Mouse (Mus musculus) C2C12 (cell line): ENCODE measurements around the gene Lamb2. TPM values are rescaled to one million over a fixed set of nuclear protein-coding genes. Genes with fewer than 3 reads are reported as not detected.
A peak's percentile ranks its signal among the peaks of the same experiment; 100 is the strongest.

Experiments
- H3K27me3 ChIP-seq: one replicate; pipeline ENCODE4 v1.6.1; 2011; ENCODE audit not compliant: control insufficient read depth, insufficient read depth, insufficient read length
- H3K36me3 ChIP-seq: one replicate; pipeline ENCODE4 v1.6.1; 2011; ENCODE audit not compliant: control insufficient read depth, insufficient read depth
- H3K4me3 ChIP-seq: one replicate; pipeline ENCODE4 v1.5.1; 2011; ENCODE audit warnings: mild to moderate bottlenecking, control low read depth; ENCODE audit not compliant: poor library complexity, insufficient read depth, severe bottlenecking
- H3K79me2 ChIP-seq: one replicate; pipeline ENCODE4 v1.6.1; 2011; ENCODE audit not compliant: control insufficient read depth, insufficient read depth
- H3K79me3 ChIP-seq: one replicate; pipeline ENCODE4 v1.6.1; 2011; ENCODE audit warnings: low read depth, control low read depth
- H3ac ChIP-seq: one replicate; pipeline ENCODE3; 2011; ENCODE audit warnings: low read depth; ENCODE audit not compliant: control insufficient read depth, insufficient read length
- CEBPB ChIP-seq: IDR thresholded peaks from one replicate; pipeline ENCODE4 v1.6.1; 2011; ENCODE audit warnings: low read depth, mild to moderate bottlenecking, control low read depth, moderate library complexity
- CTCF ChIP-seq: IDR thresholded peaks from one replicate; pipeline ENCODE4 v1.5.1; 2011; ENCODE audit not compliant: control insufficient read depth, insufficient read depth, insufficient read length
- FOSL1 ChIP-seq: IDR thresholded peaks from one replicate; pipeline ENCODE4 v1.8.0; 2011; ENCODE audit warnings: mild to moderate bottlenecking, low read length; ENCODE audit not compliant: poor library complexity, insufficient read depth, severe bottlenecking
- MAX ChIP-seq: IDR thresholded peaks from one replicate; pipeline ENCODE4 v1.6.1; 2011; ENCODE audit warnings: mild to moderate bottlenecking, control low read depth
- MYOD1 ChIP-seq: IDR thresholded peaks from one replicate; pipeline ENCODE4 v1.6.1; 2011; ENCODE audit warnings: low read depth; ENCODE audit not compliant: control insufficient read depth, insufficient read length
- MYOG ChIP-seq: IDR thresholded peaks from one replicate; pipeline ENCODE4 v1.6.1; 2011; ENCODE audit not compliant: control insufficient read depth, insufficient read length; ENCODE audit errors: extremely low read depth
- USF1 ChIP-seq: IDR thresholded peaks from one replicate; pipeline ENCODE4 v1.6.1; 2011; ENCODE audit warnings: low read depth, mild to moderate bottlenecking, control low read depth, moderate library complexity
- polyA plus RNA-seq: library from polyadenylated mRNA; unstranded; fragments of >200 nt; fragmentation: generic; extraction: Trizol; gene quantifications from one replicate; pipeline ENCODE4 v1.2.1, GENCODE M21; 2012; ENCODE audit warnings: missing spikeins

Gene Lamb2
- polyA plus RNA-seq, 1 experiment, result 36.3 TPM

DNA sequence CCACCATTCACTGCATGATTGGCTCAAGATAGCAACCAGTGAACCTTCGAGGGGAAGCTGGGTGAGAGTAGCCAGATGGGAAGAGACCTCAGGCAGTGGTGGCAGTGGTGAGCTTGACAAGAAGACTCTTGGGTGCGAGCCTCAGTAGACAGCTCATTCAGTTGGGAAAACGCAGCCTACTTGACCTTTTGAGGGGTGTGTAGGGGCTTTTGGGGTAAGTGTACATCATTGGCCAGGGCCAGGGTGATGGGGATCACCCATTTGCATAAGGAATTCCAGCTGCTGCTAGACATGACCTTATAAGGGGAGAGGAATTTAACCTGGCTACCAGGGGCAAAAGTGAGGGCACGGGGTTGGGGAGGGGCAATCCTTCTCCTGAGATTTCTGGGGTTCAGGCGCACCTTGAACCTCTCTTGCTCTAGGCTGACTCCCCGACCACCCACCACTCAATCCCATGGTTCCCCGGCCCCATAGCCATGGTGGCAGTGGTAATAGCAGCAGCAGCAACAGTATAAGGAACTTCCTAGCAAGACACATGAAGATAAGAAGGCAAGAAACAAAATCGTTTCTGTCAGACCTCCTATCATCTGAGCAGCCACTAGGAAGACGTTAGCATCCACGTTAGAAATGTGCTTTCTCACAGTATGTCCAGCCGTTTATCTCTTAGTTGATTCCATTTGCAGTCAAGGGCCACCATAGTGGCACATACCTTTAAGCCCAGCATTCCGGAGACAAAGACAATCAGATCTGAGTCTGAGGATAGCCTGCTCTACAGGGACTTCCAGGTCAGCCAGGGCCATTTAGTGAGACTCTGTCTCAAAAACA lies 23.6 kb upstream of the Lamb2 start:
- H3K79me2 ChIP-seq, result peaks cover 5% of the 10 kb centered on the region
- no peak for TF ChIP-seq CTCF
- no peak for TF ChIP-seq USF1
- TF ChIP-seq MYOG, result no peak
- TF ChIP-seq CEBPB, result no peak
- TF ChIP-seq MAX, result no peak
- no peak for TF ChIP-seq FOSL1
- TF ChIP-seq MYOD1, result no peak
- no peak overlapping the region for H3ac ChIP-seq
- H3K79me3 ChIP-seq, result peaks cover 4% of the 10 kb centered on the region
- no peak overlapping the region for H3K4me3 ChIP-seq
- no peaks in the 10 kb centered on the region for H3K36me3 ChIP-seq
- no peaks in the 10 kb centered on the region for H3K27me3 ChIP-seq

DNA sequence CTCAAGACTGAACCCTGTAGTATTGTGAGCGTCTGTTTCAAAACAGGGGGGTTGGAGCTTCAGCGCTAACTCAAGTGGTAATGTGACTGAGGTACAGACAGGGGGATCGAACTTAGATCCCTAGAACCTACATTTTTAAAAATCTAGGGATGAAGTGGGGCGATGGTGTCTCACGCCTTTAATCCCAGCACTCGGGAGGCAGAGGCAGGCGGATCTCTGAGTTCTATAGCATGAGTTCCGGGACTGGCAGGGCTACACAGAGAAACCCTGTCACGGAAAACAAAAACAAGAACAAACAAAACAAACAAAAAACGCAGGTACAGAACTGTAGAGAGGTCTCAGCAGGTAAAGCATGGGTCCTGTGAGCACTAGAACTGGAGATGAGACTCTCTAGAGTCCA lies 22.6 kb upstream of the Lamb2 start:
- Histone ChIP-seq H3ac (no peak overlapping the region), H3K79me2 (peaks cover 15% of the 10 kb centered on the region), H3K79me3 (peaks cover 13% of the 10 kb centered on the region), H3K27me3 (no peaks in the 10 kb centered on the region), H3K36me3 (no peaks in the 10 kb centered on the region), H3K4me3 (no peak overlapping the region)
- TF ChIP-seq MYOG (no peak), MYOD1 (no peak), CTCF (no peak), USF1 (no peak), CEBPB (no peak), MAX (no peak), FOSL1 (no peak)

- peaks cover 39% of the 10 kb centered on the region for H3K79me2 ChIP-seq
- TF ChIP-seq MYOD1 (no peak), MAX (no peak), MYOG (no peak), CTCF (no peak), USF1 (no peak), FOSL1 (no peak), CEBPB (no peak)
- H3ac ChIP-seq, result no peak overlapping the region
- H3K4me3 ChIP-seq, result peak overlapping the region; percentile 92
- peaks cover 18% of the 10 kb centered on the region for H3K79me3 ChIP-seq
- peaks cover 12% of the 10 kb centered on the region for H3K36me3 ChIP-seq
- H3K27me3 ChIP-seq, result no peaks in the 10 kb centered on the region
Measured at GRCm38 (mm10) chr9:108459939-108460318, 19.6 kb upstream of the Lamb2 start.

DNA sequence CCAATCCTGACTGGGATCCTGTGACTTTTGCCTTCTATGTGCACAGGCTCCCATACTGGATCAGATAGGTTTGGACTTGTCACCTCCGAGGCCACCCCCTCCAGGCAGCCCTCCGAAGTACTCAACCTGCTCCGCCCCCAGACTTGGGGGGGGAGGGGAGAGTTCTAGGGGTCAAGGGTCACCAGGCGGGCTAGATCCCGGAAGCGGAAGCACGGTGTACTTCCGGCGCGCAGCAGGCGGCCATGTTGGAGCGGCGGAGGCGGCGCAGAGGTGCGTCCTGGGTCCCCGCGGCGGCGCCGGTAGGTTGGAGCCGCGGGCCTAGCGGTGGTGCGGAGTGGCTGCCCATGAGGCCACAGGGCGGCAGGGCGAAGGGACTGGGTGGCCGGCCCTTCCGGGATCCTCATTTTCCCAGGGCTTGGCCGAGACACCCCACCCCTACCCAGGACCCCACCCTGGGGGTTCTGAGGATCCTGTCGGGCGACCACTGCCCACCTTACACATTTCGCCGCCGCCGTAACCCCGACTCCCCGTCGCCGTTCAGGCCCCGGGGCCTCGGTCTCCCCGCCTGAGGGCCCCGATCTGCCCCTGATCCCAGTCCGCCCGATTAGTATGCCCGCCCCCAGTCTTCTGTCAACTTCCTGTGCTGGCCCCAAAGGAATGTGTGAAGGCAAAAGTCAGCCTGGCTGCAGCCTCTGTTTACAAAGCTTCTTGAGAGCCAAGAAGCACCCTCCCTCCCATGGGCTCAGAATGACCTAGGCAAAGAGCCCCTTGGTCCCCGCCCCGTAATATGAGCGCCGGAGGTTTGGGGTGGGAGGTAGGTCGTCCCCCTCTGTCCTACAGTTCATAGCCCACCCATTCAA lies 19.0 kb upstream of the Lamb2 start, which contains the start of gene Ccdc71:
Ccdc71 (plus strand) TSS at position 209 of the 860 bp plus-strand sequence.
- no peaks in the 10 kb centered on the region for H3K27me3 ChIP-seq
- H3K79me2 ChIP-seq, result peaks cover 39% of the 10 kb centered on the region
- peaks cover 18% of the 10 kb centered on the region for H3K79me3 ChIP-seq
- peaks cover 18% of the 10 kb centered on the region for H3K36me3 ChIP-seq
- no peak for TF ChIP-seq CEBPB
- TF ChIP-seq USF1, result no peak
- no peak for TF ChIP-seq MYOG
- TF ChIP-seq MYOD1, result no peak
- no peak for TF ChIP-seq MAX
- TF ChIP-seq FOSL1, result no peak
- H3K4me3 ChIP-seq, result peak within 1 kb of the TSS; percentile 92
- H3ac ChIP-seq, result peak within 1 kb of the TSS; percentile 57

- TF ChIP-seq CEBPB (no peak), MAX (no peak), CTCF (no peak), FOSL1 (no peak), MYOG (no peak), MYOD1 (no peak), USF1 (no peak)
- Histone ChIP-seq H3K36me3 (peaks cover 18% of the 10 kb centered on the region), H3K27me3 (no peaks in the 10 kb centered on the region), H3K79me2 (peaks cover 39% of the 10 kb centered on the region), H3K79me3 (peaks cover 18% of the 10 kb centered on the region), H3ac (peak within 1 kb of the TSS; percentile 57), H3K4me3 (peak within 1 kb of the TSS; percentile 92)
Measured at GRCm38 (mm10) chr9:108461181-108461631, 18.3 kb upstream of the Lamb2 start, which contains the start of gene Klhdc8b. TSS of gene Klhdc8b (minus strand) at chr9:108461581.
